Mouse (Mus musculus): ENCODE measurements at regions not wholly inside any gene's neighbourhood (a gene's known extent, or its start where the extent isn't known, plus 50 kb on each side); places are given as distances from the start of the nearest gene placed in this dataset.

DNA sequence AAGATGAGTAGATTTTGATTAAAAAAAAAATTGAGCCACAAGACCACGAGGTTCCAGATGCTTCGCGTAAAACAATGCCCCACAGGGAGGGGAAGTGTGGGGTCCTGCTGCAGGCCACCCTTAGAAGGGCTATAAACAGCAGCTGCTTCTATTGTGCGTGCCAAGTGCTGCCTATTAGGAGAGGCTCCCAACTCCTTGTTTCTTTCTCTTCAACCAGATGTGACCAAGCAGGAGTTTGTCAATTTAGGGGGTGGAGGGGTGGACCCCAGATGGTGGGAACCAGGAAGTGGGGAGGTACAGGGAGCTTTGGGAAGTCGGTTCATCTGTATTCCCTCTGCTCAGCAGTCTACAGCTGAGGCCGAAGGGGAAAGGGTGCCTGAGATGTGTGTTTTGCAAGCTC is 718.9 kb upstream of the Car8 start:
- no peak for DNase-seq (ENCODE audit: low spot score in 2 of 2)

DNA sequence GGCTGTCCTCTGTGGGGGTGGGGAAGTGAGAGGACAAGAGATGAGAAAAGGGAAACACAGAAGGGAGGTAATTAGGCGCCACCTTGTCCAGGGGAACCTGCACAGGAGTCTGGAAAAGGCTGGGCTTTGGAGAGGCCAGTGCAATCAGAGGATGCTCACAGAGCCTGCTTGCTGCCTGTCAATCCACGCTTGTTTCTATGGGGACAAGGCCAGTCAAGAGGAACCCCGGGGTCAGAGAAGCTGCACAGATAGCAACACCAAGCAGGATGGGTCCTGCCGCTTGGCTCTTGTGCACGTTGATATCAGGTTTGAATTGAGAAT is 718.1 kb upstream of the Car8 start:
- no peak for DNase-seq (ENCODE audit: low spot score in 2 of 2)

DNA sequence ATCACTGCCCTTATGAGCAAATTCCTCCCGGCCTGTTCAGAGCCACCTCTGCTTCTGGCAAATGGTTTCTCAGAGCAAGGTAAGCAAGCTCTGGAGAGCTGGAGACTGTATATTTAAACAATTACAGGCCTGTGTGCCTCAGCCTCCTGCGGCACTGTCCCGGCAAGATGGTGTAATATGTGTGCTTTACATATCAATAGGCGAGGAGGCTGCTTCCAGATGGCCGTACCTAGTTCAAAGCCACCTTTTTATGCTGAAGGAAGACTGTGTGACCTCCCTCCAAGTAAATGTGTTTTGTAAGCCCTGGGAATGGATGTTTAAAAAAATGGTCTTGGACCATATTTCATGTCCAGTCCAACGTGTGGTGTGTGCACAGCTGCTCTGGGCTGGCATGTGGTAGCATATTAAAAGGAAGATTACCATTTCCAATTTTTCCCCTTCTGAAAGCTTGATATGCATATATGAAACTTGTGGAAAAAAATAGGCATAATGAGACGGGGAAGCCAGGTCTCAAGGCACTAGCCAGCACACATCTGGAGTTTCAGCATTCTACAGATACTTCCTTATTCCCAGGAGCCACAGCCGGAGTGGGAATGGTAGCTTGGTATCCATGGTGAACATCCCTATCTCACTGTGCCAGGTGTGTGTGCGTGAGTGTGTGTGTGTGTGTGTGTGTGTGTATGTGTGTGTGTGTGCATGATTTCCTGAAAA is 717.6 kb upstream of the Car8 start:
- DNase-seq (ENCODE audit: low spot score in 2 of 2), result no peak

DNA sequence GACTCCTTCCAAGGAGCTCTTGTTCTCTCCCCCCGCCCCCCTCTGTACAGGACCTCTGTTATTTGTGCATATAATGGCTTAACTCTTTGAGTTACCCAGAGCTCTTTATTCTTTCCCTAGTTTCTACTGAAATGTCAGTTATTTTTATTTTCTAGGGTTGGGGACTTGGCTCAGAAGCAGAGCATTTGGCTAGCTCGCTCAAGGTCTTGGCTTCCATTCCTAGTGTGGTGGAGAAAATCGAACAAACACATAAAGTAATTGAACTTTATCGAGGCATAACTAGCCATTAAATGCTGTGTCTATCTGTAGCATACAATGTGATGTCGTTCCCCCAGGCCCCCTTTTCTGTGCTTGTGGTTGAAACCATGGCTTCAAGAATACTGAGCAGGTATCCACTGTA is 716.5 kb upstream of the Car8 start:
- no peak for DNase-seq (ENCODE audit: low spot score in 2 of 2)

DNA sequence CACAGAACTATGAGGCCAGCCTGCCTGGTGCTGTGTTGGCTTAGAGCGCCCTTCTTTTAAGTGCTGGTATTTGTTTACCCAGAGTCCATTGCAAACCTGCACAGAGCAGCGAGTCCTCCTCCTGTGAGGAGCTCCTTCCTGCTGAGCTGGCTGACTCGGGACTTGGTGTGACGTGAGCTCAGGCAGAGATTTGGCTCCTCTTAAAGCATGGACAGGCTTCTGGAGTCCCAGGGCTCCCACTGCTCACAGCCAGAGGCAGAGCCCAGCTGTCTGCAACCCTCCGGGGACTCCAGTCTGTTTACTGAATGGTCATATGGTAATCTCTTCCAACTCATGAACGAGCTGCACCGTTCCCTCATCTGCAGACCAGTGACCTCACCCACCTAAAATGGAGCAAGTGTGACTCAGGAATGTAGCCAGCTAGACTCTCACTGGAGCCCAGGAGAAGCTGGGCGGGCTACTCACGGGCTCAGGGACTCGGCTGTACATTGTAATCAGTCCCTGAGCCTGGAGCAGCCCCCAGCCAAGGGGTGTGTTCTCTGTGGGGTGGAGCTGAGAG is 715.6 kb upstream of the Car8 start:
- peak in 1 of 2 experiments; percentile 22 for DNase-seq (ENCODE audit: low spot score in 2 of 2)

DNA sequence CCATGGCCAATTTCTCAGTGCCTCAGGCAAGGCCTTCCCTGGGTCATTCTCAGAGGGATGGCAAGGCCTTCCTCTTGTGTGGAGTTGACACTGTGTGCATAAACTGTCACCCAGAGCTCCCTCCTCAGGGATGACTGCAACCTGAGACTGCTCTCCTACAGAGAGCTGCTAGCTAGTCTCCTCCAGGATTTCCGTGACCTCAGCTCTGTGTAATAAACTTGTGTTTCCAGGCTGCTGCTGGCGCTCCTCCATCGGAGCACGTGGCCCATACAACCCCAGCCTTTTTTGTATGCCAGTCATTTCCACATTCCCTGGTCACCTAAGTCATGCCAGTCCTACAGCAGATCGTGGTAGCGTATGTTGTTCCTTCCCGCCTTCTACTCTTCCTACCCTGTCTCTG is 714.3 kb upstream of the Car8 start:
- DNase-seq (ENCODE audit: low spot score in 2 of 2), result no peak

DNA sequence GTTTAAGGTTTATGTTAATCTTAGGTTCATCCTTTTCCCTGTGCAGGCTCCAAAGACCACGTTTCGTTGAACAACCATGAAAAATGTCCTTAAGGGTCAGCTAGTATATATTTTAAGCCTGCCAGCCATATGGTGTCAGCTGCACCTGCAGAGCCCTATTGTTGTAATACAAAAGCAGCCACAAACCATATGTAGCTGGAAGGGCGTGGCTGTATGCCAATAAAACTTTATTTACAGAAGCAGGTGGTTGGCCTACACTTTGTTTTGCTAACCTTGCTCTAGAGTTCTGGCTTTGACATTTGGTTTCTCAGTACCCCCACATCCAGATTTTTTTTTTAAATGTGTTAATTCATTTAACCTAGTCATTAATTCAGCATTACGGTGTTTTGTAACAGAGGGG is 711.1 kb upstream of the Car8 start:
- no peak for DNase-seq (ENCODE audit: low spot score in 2 of 2)

DNA sequence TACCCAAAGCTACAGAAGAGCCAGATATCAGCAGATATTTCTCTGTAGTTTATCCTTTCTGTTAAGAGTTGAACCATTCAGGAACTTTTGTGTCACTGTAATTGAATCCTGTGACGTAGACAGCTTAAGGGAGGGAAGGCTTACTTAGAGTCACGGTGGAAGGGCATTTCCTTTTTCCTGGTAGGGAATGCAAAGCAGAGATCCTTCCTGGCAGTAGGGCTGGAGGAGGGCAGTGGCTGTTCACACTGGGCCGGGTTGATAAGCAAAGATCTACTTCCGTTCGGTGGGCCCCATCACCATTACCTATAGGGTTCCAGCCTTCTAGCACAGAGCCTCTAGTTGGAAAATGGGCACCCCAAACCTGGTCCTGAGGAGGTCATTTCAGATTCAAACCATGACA is 710.7 kb upstream of the Car8 start:
- no peak for DNase-seq (ENCODE audit: low spot score in 2 of 2)

DNA sequence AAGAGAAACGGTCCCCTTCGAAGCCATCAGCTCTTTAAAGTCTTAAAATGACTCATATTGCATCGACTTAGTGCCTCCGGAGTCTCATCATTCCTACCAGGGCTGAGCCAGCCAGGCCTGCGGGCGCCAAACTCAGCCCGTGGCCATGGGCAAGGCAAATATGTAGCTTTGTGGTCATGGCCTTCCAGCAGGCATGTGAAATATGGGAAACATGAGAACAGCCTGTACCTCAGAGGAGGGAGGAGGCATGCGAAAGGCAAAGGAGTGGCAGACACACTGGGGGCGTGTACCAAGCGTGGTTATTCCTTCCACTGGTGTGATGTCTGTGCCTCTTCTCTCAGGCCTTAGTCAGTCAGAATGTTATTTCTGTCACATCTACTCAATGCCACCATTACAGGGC is 706.3 kb upstream of the Car8 start:
- DNase-seq (ENCODE audit: low spot score in 2 of 2), result no peak

DNA sequence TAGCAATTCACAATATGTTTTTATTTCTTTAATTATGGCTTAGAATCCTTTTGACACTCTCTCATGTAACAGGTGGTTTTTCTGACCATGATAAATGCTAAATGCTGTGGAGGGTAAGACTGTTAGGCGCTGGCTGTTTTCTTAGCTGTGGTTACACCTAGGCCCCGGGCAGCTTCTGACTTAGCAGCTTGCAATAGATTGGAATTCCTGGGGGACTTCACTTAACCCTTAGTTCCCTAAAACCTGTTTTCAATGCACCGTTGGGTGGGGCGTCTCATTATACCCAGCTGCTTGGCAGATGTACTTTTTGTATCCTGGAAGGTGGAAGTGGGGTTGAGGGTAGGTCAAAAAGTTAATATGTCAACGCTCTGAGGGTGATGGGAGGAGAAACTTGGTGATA is 704.2 kb upstream of the Car8 start:
- DNase-seq (ENCODE audit: low spot score in 2 of 2), result no peak

DNA sequence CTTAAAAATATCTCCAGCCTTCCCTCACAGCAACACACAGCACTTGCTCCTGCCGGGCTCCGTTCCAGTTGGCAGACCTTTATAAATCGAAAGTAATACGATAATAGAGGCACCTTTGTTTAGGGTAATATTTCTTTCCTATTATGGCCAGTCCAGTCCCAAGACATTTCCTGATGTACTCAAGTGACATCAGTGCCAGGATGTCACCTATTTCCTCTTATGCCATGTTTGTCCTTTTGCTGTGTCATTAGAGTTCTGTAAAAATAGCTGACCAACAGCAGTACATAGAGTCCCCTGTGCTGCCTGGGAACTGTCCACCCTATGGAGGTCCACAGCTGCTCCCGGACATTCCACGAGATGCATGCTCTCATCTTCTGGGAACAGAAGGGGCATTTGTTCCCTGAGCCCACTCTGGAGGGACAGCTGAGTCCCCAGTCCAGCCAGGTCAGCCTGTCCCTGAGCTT is 700.1 kb upstream of the Car8 start:
- DNase-seq (ENCODE audit: low spot score in 2 of 2), result no peak

DNA sequence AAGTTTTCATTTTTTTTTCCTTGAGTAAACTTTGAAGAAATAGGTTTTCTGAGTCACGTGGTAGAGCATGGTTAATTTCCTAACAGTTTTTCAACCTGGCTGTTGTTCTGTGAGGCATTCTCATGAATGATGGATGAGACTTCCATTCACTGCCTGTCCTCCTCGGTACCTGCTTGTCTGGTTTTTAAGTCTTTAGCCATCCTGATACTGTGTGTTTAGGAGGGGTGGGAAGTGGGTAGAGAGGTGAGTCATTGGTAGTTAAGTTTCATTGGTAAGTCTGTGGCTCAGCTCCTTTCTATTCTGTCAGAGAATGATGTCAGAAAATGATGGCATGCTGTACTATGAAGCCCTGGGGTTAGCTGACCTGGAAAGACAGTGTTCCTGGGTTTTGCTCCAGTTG is 697.1 kb upstream of the Car8 start:
- no peak for DNase-seq (ENCODE audit: low spot score in 2 of 2)

DNA sequence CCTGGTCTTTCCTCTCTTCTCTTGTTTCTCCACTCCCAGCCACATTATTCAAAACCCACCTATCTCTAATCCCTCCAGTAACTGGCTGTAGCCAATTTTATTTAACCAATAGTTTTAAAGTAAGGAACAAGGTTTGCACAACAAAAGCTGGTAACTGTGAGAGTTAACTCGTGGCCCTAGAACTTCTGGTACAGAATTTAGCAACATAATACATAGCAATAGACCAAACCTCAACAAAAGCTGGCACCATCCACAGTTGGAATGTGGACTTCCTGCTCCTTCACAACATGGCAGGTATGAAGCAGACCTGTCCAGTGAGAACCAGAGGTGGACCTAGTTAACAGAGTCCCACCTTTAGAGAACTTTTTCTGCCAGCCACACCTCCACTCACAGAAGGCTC is 695.7 kb upstream of the Car8 start:
- DNase-seq (ENCODE audit: low spot score in 2 of 2), result no peak

DNA sequence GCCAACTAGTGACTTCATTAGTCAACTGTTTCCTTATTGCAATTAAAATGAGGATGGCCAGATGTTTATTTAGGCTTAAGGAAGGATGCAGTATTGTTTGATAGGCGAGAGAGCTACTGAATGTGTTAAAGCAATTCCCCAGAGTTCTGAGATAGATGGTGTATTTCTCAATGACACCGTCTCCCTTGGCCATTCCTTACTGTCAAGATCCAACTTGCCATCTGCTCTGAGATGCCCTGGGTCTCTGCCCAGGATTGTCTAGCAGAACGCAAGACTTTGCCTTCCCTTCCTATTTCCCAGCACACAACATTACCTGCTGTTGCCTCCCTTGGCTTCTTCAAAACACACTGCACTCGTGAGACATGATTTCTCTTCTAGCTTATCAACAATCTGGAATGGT is 690.5 kb upstream of the Car8 start:
- no peak for DNase-seq (ENCODE audit: low spot score in 2 of 2)

DNA sequence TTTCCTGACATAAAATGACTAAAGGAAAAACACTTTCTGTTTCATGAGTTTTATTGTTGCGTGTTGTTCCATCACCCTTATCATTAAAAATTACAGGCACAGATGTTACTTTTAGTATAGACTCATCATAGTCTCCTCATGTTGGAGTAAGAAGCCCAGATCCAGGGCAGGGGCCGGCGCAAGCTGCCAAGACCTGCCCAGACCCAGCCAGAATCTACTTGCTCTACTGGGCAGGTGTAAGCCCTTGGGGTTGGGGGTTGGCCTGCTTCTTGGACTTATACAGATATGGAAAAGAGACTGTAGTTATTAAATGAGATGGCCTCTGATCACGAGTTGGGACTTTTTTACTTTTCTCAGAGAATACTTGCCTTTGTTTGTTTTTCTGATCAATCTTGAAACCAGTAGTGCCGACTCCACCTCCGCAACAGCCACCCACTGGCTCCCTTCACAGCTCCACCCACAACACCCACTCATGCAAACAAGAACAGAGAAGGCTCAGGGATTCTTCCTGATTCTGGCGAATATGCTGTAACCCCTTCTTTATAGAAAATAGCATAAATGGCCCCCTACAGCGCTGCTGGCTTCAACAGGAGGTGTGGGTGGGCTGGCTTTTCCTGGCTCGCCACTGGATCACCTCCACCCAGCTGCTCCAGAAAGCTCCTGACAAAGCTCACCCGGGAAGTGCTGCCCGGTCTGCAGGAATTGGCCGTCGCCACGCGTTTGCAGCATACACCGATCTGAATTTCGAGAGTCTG is 689.9 kb upstream of the Car8 start:
- DNase-seq (ENCODE audit: low spot score in 2 of 2), result no peak

DNA sequence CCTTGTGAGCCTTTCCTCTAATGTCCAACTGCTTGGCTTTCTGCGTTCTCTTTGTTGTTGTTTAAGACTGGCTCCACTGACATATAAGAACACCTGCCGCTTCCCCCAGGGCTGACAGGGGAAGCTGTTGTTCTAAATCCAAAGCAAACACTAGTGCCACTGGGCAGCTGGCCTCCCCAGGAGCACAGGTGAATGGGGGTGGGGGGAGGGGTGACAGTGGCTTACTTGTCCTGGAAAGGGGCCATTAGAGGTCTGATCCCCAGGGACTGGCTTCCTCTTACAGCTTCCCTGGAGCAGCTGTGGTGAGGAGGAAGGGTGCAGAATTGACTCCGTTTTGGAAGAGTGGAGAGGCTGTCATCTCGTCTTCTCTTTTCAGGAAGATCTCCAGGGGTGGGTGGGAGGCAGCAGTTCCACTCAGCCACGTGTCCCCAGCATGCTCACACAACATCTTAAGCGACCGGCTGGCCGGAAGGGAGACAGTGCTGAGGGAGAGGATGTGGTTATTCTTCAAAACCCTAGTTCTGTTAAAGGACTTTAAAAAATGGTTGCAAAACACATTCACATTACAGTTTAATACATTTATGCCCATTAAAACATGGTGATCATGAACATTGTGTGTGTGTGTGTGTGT is 688.5 kb upstream of the Car8 start:
- no peak for DNase-seq (ENCODE audit: low spot score in 2 of 2)

DNA sequence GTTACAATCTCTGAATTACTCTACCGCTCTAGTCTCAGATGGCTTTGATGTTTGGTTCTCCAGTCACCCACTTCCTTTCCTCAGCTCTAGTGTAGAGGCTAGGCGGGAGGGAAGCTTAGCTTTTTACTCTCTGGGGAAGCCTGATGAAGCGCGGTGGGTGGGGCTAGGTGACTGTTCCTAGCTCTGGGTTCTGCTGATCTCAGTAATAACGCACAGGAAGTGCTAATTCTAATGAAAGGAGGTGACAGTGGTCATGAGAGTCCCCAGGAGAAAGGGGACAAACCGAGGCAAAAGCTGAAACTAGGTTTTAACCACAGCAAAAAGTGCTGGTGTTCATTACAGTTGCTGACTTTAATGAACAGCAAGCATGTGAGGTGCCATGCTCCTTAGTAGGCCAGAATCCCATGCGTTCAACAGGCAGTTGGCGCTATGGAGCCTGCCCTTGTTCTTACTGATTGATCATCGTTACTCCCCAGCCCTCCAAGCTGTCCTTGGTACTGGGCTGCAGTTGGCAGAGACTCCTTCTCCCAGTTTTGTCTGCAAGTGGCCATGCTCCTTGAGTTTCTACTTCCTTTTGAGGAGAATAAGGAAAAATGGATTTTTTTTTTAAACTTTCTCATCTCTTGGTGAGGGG is 687.9 kb upstream of the Car8 start:
- DNase-seq (ENCODE audit: low spot score in 2 of 2), result no peak

DNA sequence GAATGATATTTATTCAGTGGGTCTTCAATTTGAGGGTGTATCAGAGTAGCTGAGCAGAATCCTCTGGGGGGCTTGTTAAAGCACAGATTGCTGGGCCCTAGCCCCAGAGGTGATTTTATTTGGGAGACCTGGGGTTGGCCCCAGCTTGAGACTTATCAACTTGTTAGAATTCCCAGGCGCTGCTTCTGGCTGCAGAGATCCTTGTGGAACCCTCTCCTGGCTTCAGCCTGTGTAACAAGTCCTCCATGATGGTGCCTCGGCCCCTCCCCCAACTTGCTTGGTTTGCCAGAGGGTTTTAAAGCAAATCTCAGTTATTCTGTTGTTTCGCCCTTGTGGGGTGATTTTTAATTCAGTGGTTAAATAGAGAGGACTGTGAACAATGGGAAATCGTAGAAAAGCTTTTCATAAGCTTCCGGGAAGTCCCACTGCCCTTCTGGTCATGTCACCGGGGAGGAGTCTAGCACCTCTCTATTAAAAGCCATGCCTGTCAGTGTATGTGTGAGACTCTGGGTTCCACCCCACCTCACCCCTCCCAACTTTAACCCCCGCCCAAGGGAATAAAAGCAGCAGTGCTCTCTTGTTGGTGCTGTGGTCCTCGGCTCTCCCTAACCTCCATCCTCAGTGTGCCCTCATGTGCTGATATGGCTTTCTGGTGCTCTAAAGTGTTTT is 684.0 kb upstream of the Car8 start:
- DNase-seq (ENCODE audit: low spot score in 2 of 2), result no peak

DNA sequence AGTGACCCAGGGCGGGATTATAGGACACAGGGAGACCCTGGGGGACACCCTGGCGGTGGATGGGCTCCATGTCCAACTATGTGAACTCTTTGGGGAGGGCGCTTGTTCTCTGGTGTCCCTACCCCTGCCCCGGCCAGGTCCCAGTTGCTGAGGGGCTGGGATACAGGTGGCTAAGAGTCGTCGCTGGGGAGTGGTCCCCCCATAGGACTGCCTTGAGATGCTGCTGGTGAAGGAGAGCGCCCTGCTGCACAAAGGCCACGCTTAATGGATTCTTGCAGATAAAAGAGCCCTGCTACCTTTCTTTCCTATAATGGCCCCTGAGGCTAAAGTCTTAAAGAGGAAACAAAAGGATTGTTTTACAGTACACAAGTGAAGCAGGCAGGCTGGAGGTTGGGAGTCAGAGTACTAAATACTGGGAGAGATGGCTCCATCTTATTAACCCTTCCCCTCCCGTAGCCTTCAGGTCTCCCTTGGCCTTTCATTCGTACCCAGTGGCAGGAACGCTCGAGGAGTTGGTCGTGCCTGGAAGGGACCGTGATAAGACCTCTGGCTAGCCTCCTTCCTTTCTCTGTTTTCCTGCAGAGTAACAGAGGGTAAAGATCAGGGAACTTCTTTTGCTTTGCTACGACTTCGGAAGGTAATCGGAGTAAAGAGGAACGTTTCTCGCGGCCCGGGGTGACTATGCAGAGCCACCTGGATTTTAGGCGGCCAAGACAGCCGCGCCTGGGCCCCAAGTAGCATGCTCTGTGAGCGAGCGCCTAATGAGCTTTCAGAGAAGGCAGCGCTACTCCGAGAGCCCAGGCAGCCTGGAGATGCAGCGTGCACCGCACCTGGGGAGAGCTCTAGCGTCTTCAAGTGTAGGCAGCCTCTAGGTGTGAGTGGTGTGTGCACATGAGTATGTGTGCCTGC is 682.9 kb upstream of the Car8 start:
- no peak for DNase-seq (ENCODE audit: low spot score in 2 of 2)

DNA sequence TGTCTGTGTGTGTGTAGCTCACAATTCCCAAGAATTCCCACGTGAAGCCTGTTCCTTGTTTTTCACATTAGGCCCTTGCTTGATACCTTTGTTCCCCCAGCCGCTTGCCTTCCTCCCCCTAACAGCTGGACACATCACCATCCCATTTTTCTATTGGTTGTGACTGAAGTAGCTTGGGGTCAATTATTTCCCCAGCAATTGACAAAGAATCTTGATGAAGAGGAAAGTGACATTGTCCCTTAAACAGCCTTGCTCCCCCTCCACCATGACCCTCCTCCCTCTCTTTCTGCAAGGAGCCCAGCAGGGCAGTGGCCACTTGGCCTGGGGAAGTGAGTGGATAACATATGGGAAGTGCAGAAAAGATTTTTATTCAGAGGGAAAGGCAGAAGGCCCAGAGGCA is 681.5 kb upstream of the Car8 start:
- no peak for DNase-seq (ENCODE audit: low spot score in 2 of 2)
